10 mouse cellular contexts compared by ENCODE assay signal in the genomic region with DNA sequence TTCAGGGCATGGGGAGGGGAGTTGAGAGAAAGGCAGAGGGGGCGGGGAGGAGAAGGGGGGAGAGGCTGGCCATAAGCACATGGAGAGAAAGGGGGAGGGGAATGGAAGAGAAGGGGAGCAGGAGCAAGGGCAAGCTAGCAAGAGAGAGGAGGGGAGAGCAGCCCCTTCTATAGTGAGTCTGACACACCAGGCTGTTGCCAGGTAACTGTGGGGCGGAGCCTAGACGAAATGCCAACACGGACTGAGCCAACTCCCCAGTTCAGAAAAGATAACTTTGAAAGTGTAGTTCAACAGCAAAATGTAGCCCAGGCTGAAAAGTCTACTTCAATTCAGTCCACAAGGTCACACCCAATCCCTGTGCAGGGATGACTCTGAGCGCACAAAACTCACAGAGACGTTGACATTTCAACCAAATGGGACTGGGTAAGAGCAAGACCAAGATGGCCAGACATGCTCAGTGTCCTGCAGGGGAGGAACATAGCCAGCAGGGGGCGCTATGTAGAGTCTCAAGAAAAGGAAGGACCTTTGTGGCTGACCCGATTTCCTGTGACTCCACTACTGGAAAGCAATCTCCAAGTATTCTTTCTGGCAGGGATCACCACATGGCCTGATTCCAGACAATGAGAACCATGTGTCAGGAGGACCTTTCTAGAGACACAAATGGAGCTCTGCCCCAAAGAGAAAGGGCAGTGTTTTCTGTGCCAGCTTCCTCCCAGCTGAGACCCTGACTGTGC.
DNase-seq lines count a peak whose midpoint lies in the region; ATAC-seq and TF ChIP-seq lines count a peak whose summit lies in the region.
"Had no signal": no experiment of that assay in that cellular context is flagged by ENCODE, and none has a peak within 500 bp of the region (broad histone marks: within the 10 kb centered on the region; RNA-seq: fewer than 3 reads in every experiment).

No protein-coding gene starts in this region.

- TF ChIP-seq POLR2A in heart, adult 2 months (IDR thresholded peaks at IDR 0.05; ENCODE audit: insufficient read depth, low read depth, low read length) = no peak
- TF ChIP-seq POLR2A in small intestine, adult 2 months (IDR thresholded peaks at IDR 0.05; ENCODE audit: low read depth, low read length) = no peak

- no peak overlapping the region for H3K9ac ChIP-seq in heart, adult 2 months (ENCODE audit: low read depth, low read length)
- H3K9ac ChIP-seq: heart, embryonic 15.5 days; neural tube, embryonic 12.5 days had no signal

- H3K4me3 ChIP-seq in heart, adult 2 months = no peak overlapping the region
- H3K4me3 ChIP-seq in small intestine, adult 2 months (ENCODE audit: low read depth, low read length) = no peak overlapping the region
- H3K4me3 ChIP-seq: heart, embryonic 15.5 days; neural tube, embryonic 12.5 days had no signal

- ATAC-seq in activated CD4-positive, CD25-positive, alpha-beta regulatory T cell, adult 4 months = no peak

- peak; percentile 50 for TF ChIP-seq CTCF in heart, adult 2 months (IDR thresholded peaks at IDR 0.05)
- peak; percentile 43; the same call in 1 of the 2 replicates for TF ChIP-seq CTCF in small intestine, adult 2 months (IDR thresholded peaks at IDR 0.05; ENCODE audit: extremely low read depth, insufficient read length, insufficient replicate concordance, low read depth, low read length)

- no peak overlapping the region for H3K27ac ChIP-seq in heart, adult 2 months
- H3K27ac ChIP-seq in small intestine, adult 2 months (ENCODE audit: insufficient read depth, low read depth, low read length) = no peak overlapping the region
- H3K27ac ChIP-seq: heart, embryonic 15.5 days; neural tube, embryonic 12.5 days had no signal

- H3K36me3 ChIP-seq in heart, adult 2 months (ENCODE audit: control insufficient read depth, insufficient read depth, low read length) = no peaks in the 10 kb centered on the region
- no peaks in the 10 kb centered on the region for H3K36me3 ChIP-seq in small intestine, adult 2 months (ENCODE audit: control insufficient read depth, insufficient read depth, low read length)
- H3K36me3 ChIP-seq: heart, embryonic 15.5 days; neural tube, embryonic 12.5 days had no signal

- 62% methylated on average over 8 of the region's 8 CpGs for WGBS in heart, adult 2 months
- 40% methylated on average over 8 of the region's 8 CpGs for WGBS in small intestine, adult 2 months

- intact Hi-C loops in heart, adult 2 months (cut with DNase I) = no loop called here

- H3K27me3 ChIP-seq in heart, adult 2 months (ENCODE audit: control insufficient read depth, insufficient read depth, low read length) = no peaks in the 10 kb centered on the region
- H3K27me3 ChIP-seq in small intestine, adult 2 months (ENCODE audit: control insufficient read depth, insufficient read depth, low read length) = no peaks in the 10 kb centered on the region
- H3K27me3 ChIP-seq: heart, embryonic 15.5 days; neural tube, embryonic 12.5 days had no signal

- H3K79me2 ChIP-seq in heart, adult 2 months (replicated peaks; ENCODE audit: control insufficient read depth, insufficient read depth, low read length) = no peaks in the 10 kb centered on the region

- DNase-seq in heart, adult 2 months = peak; percentile 7 to 24
- DNase-seq in heart, adult 11 months = no peak
- peak; percentile 28 for DNase-seq in 416B (ENCODE audit: low read depth)
- peak; percentile 5 for DNase-seq in c-Kit-negative CD71-positive TER-119-positive erythroid progenitor cells, embryonic 14.5 days (ENCODE audit: low read depth, low spot score)
- DNase-seq in induced T-regulatory cell, adult 2 months (ENCODE audit: low read depth) = peak; percentile 34
- DNase-seq in urinary bladder, postnatal 25 days (ENCODE audit: low spot score) = no peak

- H3K4me1 ChIP-seq in heart, adult 2 months (ENCODE audit: control insufficient read depth, insufficient read depth, low read length) = no peaks in the 10 kb centered on the region
- H3K4me1 ChIP-seq in small intestine, adult 2 months (ENCODE audit: control insufficient read depth, insufficient read depth, insufficient read length, low read length) = no peaks in the 10 kb centered on the region

- no peak for TF ChIP-seq EP300 in heart, adult 2 months (IDR thresholded peaks at IDR 0.05; ENCODE audit: insufficient read depth, low read depth, low read length)

Comparison
In these comparisons a context has a peak if more than half of its experiments do, and no peak if none do; other contexts are left out.
1. DNase-seq: peak in heart, adult 2 months (2 of 2), 416B (single experiment), c-Kit-negative CD71-positive TER-119-positive erythroid progenitor cells, embryonic 14.5 days (single experiment) and induced T-regulatory cell, adult 2 months (single experiment); none in heart, adult 11 months (single experiment) and urinary bladder, postnatal 25 days (single experiment).